Mouse (Mus musculus) heart, embryonic 12.5 days (tissue): ENCODE measurements around the gene Ccdc162. TPM values are rescaled to one million over a fixed set of nuclear protein-coding genes. Genes with fewer than 3 reads are reported as not detected.
A peak's percentile ranks its signal among the peaks of the same experiment; 100 is the strongest.

Experiments
- ATAC-seq: fragments of 200-750 bp; cut with Nextera tagmentation; 2 replicates; pipeline ENCODE4 v1.8.0; 2017; ENCODE audit warnings: moderate TSS enrichment, moderate library complexity; ENCODE audit not compliant: insufficient number of reproducible peaks, low FRiP score
- H3K27ac ChIP-seq: fragments of 300-500 bp; sonication (generic); 2 replicates; pipeline ENCODE4 v1.5.1; 2016; ENCODE audit warnings: mild to moderate bottlenecking, moderate library complexity; ENCODE audit not compliant: poor library complexity, severe bottlenecking
- H3K27me3 ChIP-seq: fragments of 300-500 bp; sonication (generic); replicated peaks from 2 replicates; pipeline ENCODE4 v1.6.1; 2016; ENCODE audit warnings: mild to moderate bottlenecking, moderate library complexity
- H3K36me3 ChIP-seq: fragments of 300-500 bp; sonication (generic); 2 replicates; pipeline ENCODE4 v1.6.1; 2016; ENCODE audit warnings: mild to moderate bottlenecking, moderate library complexity
- H3K4me1 ChIP-seq: fragments of 300-500 bp; sonication (generic); replicated peaks from 2 replicates; pipeline ENCODE4 v1.6.1; 2016; ENCODE audit warnings: mild to moderate bottlenecking
- H3K4me2 ChIP-seq: fragments of 300-500 bp; sonication (generic); 2 replicates; pipeline ENCODE4 v1.6.1; 2016; ENCODE audit warnings: mild to moderate bottlenecking, moderate library complexity
- H3K4me3 ChIP-seq: fragments of 300-500 bp; sonication (generic); 2 replicates; pipeline ENCODE4 v1.5.1; 2016; ENCODE audit warnings: mild to moderate bottlenecking
- H3K9ac ChIP-seq: fragments of 300-500 bp; sonication (generic); 2 replicates; pipeline ENCODE4 v1.6.1; 2016; ENCODE audit warnings: mild to moderate bottlenecking, moderate library complexity
- H3K9me3 ChIP-seq: fragments of 300-500 bp; sonication (generic); replicated peaks from 2 replicates; pipeline ENCODE4 v1.6.1; 2016; ENCODE audit warnings: mild to moderate bottlenecking, moderate library complexity
- WGBS: fragments of 180-500 bp; shearing (Covaris S2); methylation state at CpG from one replicate; pipeline ENCODE4 v1.1.7; 2016; 5-methylcytosine and 5-hydroxymethylcytosine counted together
- polyA plus RNA-seq: library from polyadenylated mRNA; unstranded; fragments of >200 nt; fragmentation: Nextera tagmentation; extraction: Ambion mirVana; gene quantifications from 2 replicates; pipeline ENCODE4 v1.2.1, GENCODE M21; 2016

Gene Ccdc162
- polyA plus RNA-seq, 1 experiment from 2014 or later, result 0.34 TPM

DNA sequence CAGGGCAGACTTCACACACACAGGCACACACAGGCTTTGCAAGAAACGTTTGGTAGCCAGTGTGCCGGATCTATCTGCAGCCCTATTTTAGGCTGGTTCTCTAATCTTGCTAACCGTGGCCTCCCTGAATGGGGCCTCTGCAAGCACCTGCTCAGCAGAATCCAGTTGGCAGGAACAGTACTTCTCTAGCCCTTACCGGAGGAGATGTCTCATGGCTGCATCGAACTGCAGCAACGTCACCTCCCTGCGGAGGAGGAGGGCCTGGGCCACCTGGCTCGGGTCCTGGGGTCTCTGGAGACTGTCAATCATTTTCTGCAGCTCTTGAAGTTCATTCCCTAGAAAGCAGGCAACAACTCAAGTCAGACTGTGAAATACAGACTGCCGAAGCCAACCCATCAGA lies 118.2 kb downstream of the Ccdc162 start:
- H3K4me3 ChIP-seq, result no peak overlapping the region
- no peaks in the 10 kb centered on the region for H3K36me3 ChIP-seq
- peaks cover 51% of the 10 kb centered on the region for H3K4me1 ChIP-seq
- 25% methylated on average over 9 of the region's 9 CpGs for WGBS
- no peak for ATAC-seq
- peak overlapping the region; percentile 25; the same call in 1 of the 2 replicates for H3K4me2 ChIP-seq
- H3K9me3 ChIP-seq, result no peaks in the 10 kb centered on the region
- no peaks in the 10 kb centered on the region for H3K27me3 ChIP-seq
- 0 out of 2 replicates have a peak overlapping the region, but pooled peaks have one; percentile 26 for H3K9ac ChIP-seq
- H3K27ac ChIP-seq, result peak overlapping the region; percentile 67

DNA sequence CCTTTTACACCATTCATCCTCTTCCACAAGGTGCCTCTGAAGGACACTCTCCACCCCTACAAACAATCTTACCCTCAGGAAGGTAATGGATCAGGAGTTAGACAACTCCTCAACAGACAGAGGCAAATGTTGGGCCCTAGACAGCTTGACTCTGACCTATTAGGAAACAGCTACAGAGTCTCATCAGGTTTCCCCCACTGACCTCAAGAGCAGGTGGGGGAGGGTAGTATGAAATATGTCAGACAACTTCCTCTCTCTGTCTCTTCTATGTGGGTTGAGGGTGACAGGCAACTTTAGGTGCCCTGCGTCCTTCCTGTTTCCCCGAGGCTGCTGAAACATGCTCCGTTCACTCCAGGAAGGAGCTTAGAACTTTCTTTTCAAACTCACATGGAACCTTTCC lies 120.9 kb downstream of the Ccdc162 start:
- WGBS, result 36% methylated on average over 3 of the region's 3 CpGs
- Histone ChIP-seq H3K9ac (no peak overlapping the region), H3K36me3 (no peaks in the 10 kb centered on the region), H3K9me3 (peaks cover 2% of the 10 kb centered on the region; the same call in 1 of the 2 replicates), H3K27me3 (no peaks in the 10 kb centered on the region), H3K27ac (peak overlapping the region; percentile 95), H3K4me3 (no peak overlapping the region), H3K4me1 (peaks cover 41% of the 10 kb centered on the region), H3K4me2 (peak overlapping the region; percentile 49)
- ATAC-seq, result no peak

DNA sequence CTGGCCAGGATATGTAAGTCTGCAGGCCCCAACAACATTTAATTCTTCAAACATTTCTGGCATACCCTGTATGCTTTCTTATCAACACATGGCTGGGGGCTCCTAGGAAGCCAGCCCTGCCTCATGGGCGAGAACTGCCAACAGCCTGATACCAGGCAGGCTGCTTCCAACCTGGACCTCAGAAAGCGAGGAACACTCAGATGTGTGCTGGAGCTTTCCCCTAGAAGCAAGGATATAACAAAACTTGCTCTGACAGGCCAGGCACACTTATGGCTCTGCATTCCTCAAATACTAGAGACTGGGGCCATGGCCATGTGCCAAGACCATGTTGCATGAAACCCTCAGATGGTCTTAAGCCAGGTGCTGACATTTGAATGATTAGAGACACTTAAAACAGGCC lies 121.5 kb downstream of the Ccdc162 start:
- H3K4me3 ChIP-seq, result no peak overlapping the region
- 11% methylated on average over 2 of the region's 2 CpGs for whole genome bisulfite sequencing

DNA sequence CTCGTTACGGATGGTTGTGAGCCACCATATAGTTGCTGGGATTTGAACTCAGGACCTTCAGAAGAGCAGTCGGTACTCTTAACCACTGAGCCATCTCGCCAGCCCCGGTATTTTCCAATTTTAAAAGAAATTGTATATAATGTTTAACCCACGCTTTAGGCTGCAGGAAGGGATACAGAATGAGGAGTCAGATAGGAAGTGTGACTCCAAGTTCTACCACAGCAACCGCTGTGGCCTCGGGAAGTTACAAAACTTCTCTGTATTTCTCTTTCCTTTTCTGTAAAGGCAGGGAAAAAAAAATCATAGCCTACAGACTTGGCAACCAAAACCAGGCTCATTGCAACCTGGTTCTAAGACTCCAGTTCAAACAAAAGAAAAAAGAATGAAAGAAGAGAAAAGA lies 122.0 kb downstream of the Ccdc162 start:
- no peak overlapping the region for H3K4me2 ChIP-seq
- H3K36me3 ChIP-seq, result no peaks in the 10 kb centered on the region
- H3K4me1 ChIP-seq, result peaks cover 41% of the 10 kb centered on the region
- no peak for ATAC-seq
- H3K4me3 ChIP-seq, result no peak overlapping the region
- H3K9ac ChIP-seq, result no peak overlapping the region
- H3K9me3 ChIP-seq, result peaks cover 2% of the 10 kb centered on the region; the same call in 1 of the 2 replicates
- WGBS, result 78% methylated on average over 8 of the region's 8 CpGs
- H3K27me3 ChIP-seq, result no peaks in the 10 kb centered on the region
- H3K27ac ChIP-seq, result peak overlapping the region; percentile 95

More for the DNA sequence above, 121.5 kb downstream of the Ccdc162 start:
- Histone ChIP-seq H3K36me3 (no peaks in the 10 kb centered on the region), H3K4me2 (peak overlapping the region; percentile 49), H3K9me3 (peaks cover 2% of the 10 kb centered on the region; the same call in 1 of the 2 replicates), H3K27ac (peak overlapping the region; percentile 95), H3K4me1 (peaks cover 41% of the 10 kb centered on the region), H3K9ac (no peak overlapping the region), H3K27me3 (no peaks in the 10 kb centered on the region)
- ATAC-seq, result peak; percentile 58

DNA sequence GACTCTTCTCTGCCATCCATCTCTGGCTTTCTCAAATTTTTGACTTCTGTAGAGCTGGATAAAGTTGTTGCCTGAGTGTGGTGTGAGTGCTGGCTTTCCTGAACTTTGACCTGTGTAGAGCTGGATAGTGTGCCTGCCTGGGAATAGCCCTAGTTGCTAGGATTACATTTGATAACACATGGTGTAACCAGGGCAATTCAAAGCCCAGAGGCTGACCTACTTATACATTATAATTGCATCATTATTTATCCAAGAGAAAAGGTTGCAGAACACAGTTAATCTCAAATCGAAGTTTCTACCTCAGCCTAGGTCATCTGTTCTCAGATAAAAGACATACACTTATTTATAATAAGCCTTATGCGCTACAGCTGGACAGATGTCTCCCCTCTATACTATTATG lies 127.8 kb downstream of the Ccdc162 start:
- ATAC-seq, result no peak
- no peaks in the 10 kb centered on the region for H3K36me3 ChIP-seq
- no peaks in the 10 kb centered on the region for H3K27me3 ChIP-seq
- no peak overlapping the region for H3K4me3 ChIP-seq
- no peaks in the 10 kb centered on the region for H3K4me1 ChIP-seq
- no peak overlapping the region for H3K27ac ChIP-seq
- no peak overlapping the region for H3K4me2 ChIP-seq
- H3K9ac ChIP-seq, result no peak overlapping the region
- H3K9me3 ChIP-seq, result peaks cover 2% of the 10 kb centered on the region; the same call in 1 of the 2 replicates
- WGBS, result 81% methylated on average over 2 of the region's 2 CpGs

DNA sequence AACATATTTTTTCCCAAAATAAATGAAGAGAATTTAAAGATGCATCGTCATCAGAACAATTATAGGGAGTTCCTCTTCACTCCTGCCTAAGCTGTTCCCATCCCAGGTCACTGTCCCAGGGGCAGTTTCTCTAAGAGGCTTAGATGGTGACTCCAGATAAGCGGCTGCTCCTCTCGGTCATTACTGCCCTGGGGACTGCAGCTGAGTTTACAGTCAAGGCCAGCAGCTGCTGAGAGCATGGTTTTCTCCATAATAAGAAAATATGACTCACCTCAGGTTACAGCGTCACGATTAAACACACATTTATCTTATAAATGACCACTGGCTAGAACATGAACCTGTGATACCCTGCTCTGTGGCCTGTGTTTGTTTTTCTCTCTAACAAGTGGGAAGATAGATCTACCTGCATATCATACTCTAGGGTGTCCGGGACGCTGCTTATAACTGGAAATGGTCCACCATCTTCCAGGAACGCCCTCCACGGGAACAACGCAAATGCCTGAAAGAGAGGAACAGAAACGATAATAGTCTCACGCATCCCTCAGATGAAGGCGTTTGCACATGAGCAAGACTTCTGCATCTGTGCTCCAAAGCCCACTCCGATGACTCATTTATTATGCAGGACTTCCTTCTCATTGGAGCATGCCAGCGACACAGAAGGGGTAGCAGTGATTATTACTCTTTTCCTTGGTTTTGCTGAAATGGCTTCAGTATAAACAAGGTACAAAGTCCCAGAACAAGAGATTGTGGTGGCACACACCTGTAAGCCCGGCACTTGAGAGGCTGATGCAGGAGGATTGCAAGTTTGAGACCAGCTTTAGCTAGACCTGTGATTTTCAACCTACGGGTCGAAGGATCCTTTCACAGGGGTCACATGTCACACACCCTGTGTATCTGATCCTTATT lies 129.2 kb downstream of the Ccdc162 start:
- Histone ChIP-seq H3K27me3 (no peaks in the 10 kb centered on the region), H3K4me3 (no peak overlapping the region), H3K9me3 (no peaks in the 10 kb centered on the region; the same call in 1 of the 2 replicates), H3K4me1 (peaks cover 10% of the 10 kb centered on the region), H3K36me3 (no peaks in the 10 kb centered on the region), H3K27ac (no peak overlapping the region), H3K9ac (no peak overlapping the region), H3K4me2 (no peak overlapping the region)
- 81% methylated on average over 18 of the region's 18 CpGs for WGBS
- no peak for ATAC-seq

DNA sequence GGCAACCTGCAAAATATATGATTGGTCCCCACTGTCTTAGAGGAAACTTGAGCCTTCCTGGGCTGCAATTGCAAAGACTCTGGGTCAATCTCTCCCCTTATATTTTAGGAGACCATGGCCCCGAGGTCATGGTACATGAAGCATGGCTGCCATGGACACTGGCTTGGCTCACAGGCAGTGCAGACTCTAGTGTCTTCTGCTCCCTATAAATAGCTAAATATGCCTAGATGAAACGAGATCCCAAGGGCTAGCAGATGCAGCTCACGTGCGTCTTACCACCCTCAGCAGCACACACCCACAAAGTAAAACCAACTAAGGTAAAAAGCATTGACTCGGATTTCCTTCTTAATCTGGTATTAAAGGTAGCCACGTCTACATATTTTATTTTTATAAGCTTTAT lies 133.1 kb downstream of the Ccdc162 start:
- Histone ChIP-seq H3K27ac (no peak overlapping the region), H3K27me3 (no peaks in the 10 kb centered on the region), H3K9me3 (no peaks in the 10 kb centered on the region), H3K4me1 (peaks cover 18% of the 10 kb centered on the region), H3K4me2 (no peak overlapping the region), H3K36me3 (no peaks in the 10 kb centered on the region), H3K9ac (no peak overlapping the region), H3K4me3 (no peak overlapping the region)
- no peak for ATAC-seq
- 60% methylated on average over 6 of the region's 6 CpGs for WGBS

DNA sequence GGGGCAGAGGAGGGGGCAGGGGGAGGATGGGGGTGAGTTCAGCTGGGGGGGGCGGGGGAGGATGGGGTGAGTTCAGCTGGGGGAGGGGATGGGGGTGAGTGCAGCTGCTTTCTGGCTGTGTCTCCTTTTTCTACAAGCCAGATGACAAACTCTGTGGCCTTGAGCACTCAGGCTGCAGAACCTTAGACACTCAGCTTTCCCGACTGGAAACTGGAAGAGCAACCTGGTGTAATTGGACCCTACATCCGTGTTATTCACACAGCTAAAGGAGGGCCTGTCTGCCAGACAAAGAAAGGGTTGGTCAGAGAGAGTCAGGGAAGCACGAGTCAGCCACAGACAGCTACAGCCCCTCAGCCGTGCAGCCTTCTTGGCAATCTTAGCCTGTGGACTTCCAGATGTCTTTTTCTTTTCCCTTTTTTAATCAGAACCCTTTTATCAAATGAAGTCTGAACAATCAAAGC lies 133.5 kb downstream of the Ccdc162 start:
- Histone ChIP-seq H3K4me3 (no peak overlapping the region), H3K4me1 (peaks cover 18% of the 10 kb centered on the region), H3K9ac (no peak overlapping the region), H3K9me3 (no peaks in the 10 kb centered on the region), H3K4me2 (no peak overlapping the region), H3K36me3 (no peaks in the 10 kb centered on the region), H3K27ac (no peak overlapping the region), H3K27me3 (no peaks in the 10 kb centered on the region)
- ATAC-seq, result no peak
- 15% methylated on average over 5 of the region's 5 CpGs for WGBS

DNA sequence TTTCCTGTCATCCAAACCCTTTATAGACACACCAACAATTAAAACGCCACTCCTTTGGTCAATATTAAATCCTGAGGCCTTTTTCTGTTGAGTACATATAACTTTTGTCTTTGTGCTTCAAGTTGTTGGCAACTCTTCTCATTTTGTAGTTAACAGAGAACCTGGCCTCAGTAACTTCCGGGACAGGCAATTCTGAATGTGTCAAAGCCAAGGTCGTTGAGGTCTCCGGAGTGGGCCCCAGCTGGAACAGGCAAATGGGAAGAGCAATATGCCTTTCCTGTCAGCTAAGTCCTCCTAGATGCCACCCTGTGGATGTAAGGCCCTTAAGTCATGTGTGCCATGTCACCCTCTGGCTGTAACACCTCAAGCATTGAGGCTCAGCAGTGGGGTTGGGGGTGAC lies 136.0 kb downstream of the Ccdc162 start:
- no peak for ATAC-seq
- H3K27ac ChIP-seq, result peak overlapping the region; percentile 39

DNA sequence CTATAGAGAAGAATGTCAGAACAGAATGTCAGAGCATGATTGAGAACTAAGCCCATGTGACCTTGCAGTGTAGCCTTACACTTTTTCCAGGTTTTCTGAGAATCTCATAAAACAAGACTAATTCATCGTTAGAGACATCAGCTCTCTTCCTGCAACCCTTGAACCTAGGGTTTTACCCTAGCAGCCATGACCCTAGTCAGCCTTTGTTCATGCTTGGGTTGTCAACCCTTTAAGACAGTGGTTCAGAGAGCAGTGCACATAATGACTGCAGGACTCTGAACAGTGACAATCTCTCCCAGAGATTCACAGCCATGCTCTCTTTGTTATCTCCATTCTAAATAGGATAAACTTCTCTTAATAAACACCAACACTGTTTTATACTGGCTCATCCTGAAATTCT lies 137.9 kb downstream of the Ccdc162 start:
- H3K27ac ChIP-seq, result no peak overlapping the region
- H3K27me3 ChIP-seq, result no peaks in the 10 kb centered on the region
- H3K36me3 ChIP-seq, result no peaks in the 10 kb centered on the region
- no peak overlapping the region for H3K4me2 ChIP-seq
- no peak overlapping the region for H3K9ac ChIP-seq
- 78% methylated on average over 1 of the region's 1 CpGs for WGBS
- ATAC-seq, result no peak
- H3K9me3 ChIP-seq, result no peaks in the 10 kb centered on the region
- peaks cover 30% of the 10 kb centered on the region for H3K4me1 ChIP-seq
- H3K4me3 ChIP-seq, result no peak overlapping the region

More for the DNA sequence above, 136.0 kb downstream of the Ccdc162 start:
- WGBS, result 57% methylated on average over 4 of the region's 4 CpGs
- Histone ChIP-seq H3K4me1 (peaks cover 25% of the 10 kb centered on the region), H3K4me2 (no peak overlapping the region), H3K27me3 (no peaks in the 10 kb centered on the region), H3K36me3 (no peaks in the 10 kb centered on the region), H3K4me3 (no peak overlapping the region), H3K9ac (no peak overlapping the region), H3K9me3 (no peaks in the 10 kb centered on the region)

DNA sequence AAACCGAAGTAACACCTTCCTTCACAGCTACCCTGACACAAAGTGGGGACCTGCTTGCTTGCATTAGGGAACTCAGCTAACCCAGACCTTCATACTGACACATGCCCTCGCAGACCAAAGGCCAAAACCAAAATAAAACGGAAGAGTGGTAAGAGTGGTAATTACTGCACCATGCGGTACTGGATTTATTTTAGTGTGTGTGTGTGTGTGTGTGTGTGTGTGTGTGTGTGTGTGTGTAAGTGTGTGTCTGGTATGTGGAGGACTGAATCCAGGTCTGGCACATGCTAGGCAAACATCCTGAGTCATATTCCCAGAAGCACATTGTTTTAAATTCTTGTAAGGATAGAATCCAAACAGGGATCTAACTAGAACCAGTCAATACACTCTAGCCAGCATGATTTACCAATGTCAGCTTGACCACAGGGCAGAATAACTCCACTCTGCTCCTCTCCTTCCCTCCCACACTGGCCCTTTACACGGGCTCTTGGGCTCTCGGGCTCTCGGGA lies 140.1 kb downstream of the Ccdc162 start:
- Histone ChIP-seq H3K9ac (no peak overlapping the region), H3K4me1 (peaks cover 37% of the 10 kb centered on the region), H3K9me3 (no peaks in the 10 kb centered on the region), H3K27ac (no peak overlapping the region), H3K27me3 (no peaks in the 10 kb centered on the region), H3K36me3 (no peaks in the 10 kb centered on the region), H3K4me2 (no peak overlapping the region), H3K4me3 (no peak overlapping the region)
- WGBS, result 80% methylated on average over 7 of the region's 7 CpGs
- ATAC-seq, result no peak
